Mouse (Mus musculus) neural tube, embryonic 10.5 days (tissue): ENCODE data around the gene Stxbp2.

Source experiments
- DNase-seq: peaks from one replicate; pipeline ENCODE4 v3.0.0-alpha.2; 2017; ENCODE audit warnings: low spot score; ENCODE audit errors: extremely low spot score

The Stxbp2 gene

GRCm38 (mm10) chr8:3679656-3680055 lies 48.9 kb downstream of the Stxbp2 start:
- DNase-seq, result no peak

GRCm38 (mm10) chr8:3682435-3682834 lies 51.7 kb downstream of the Stxbp2 start:
- DNase-seq, result no peak

GRCm38 (mm10) chr8:3683408-3684176 lies 52.8 kb downstream of the Stxbp2 start:
- no peak for DNase-seq

GRCm38 (mm10) chr8:3684530-3684929 lies 53.8 kb downstream of the Stxbp2 start:
- no peak for DNase-seq

- DNase-seq, result no peak
These were observed 54.7 kb downstream of the Stxbp2 start for GRCm38 (mm10) chr8:3685422-3685821.

GRCm38 (mm10) chr8:3687537-3687936 lies 56.8 kb downstream of the Stxbp2 start:
- no peak for DNase-seq

- DNase-seq, result no peak
These were observed 60.0 kb downstream of the Stxbp2 start for GRCm38 (mm10) chr8:3690774-3691173.
